Mouse (Mus musculus) kidney, postnatal 25 days (tissue): Measurements from ENCODE around the gene G3bp2.

Experiments used
- DNase-seq, 2 experiments: peaks; one replicate each; pipeline ENCODE4 v3.0.0; 2021; ENCODE audit warnings: mixed read lengths in 2 of 2

Gene G3bp2

DNA sequence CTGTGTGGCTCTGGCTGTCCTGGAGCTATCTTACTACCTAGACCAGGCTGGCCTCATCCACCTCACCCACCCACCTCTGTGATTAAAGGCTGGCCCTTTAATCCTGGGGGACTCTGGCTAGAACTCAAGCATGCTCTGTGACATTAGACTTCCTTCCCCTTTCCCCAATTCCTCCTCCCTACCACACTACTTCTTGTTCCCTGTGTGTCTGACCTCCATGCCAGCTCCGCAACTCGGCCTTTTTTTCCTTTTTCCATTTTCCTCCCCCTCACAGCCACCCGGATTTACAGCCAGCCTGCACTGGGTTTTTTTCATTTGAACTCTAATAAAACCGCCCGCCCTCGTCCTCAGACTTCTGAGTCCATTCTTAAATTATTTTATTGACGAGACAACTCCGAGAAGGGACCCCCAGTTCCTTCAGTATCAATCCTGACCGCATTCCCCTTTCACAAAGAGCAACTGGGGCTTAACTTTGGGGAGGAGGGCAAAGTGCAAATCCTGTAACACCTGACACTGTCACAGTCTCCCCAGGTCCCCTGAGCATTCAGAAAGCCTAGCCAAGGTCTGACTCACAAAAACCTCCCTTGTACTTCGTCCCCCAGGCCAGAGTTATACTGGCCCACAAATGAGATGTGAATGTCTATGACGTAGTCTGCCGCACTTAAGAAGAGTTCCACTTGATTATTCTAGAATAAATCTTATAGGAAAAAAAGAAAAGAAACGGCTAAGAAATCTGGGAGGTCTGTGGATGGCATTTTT lies 15.0 kb upstream of the G3bp2 start:
- DNase-seq = peak; percentile 41 to 73

DNA sequence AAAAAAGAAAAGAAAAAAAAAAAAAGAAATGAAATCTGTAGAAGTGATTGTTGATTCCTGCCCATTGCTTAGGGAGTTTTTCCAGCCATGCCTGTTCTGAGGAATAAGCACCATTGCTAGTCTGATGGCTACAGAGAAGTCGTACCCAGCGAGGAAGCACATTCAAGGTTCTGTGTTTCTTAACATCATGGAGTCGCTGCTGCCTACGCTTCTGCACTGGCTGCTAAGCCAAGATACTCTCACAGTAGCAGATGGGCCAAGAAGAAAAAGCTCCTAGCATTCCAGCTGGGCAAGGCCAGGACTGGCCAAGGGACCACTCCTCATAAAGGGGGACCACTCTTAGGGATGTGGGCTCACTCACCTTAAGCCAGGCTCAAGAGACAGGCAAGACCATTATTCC lies 14.3 kb upstream of the G3bp2 start:
- no peak for DNase-seq

DNA sequence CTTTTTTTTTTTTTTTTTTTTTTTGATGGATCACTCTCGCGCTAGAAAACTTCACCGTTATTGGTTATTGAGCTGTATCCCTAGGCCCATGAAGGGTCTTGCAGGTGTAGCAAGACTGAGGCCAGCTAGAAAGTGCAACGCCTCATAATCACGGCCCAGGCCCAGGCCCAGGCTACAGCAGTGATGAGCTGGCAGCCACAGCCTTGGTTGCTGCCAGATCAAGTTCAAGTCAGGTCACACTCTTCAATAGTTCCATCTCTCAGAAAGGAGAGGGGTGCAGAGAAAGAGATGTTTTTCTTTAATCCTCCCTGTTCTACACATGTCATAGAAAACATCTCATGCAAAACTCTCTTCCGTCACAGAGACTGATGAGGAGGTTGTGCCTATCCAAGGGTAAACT lies 13.3 kb upstream of the G3bp2 start:
- no peak for DNase-seq

DNA sequence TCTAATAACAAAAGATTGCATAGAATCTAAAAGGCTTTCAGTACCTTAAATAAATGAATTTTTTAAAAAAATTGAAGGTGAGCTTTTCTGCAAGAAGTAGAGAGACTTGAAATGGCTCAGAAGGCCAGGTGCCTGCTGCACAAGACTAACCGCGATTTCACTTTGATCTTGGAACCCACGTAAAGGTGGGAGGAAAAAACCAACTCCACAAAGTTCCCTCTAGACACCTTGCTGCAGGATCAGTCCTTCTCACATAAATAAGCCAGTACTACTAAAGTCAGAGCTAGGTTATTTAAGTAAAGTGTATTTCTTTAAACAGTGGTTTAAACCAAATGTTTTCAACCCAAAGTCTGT lies 10.5 kb upstream of the G3bp2 start:
- DNase-seq = no peak

DNA sequence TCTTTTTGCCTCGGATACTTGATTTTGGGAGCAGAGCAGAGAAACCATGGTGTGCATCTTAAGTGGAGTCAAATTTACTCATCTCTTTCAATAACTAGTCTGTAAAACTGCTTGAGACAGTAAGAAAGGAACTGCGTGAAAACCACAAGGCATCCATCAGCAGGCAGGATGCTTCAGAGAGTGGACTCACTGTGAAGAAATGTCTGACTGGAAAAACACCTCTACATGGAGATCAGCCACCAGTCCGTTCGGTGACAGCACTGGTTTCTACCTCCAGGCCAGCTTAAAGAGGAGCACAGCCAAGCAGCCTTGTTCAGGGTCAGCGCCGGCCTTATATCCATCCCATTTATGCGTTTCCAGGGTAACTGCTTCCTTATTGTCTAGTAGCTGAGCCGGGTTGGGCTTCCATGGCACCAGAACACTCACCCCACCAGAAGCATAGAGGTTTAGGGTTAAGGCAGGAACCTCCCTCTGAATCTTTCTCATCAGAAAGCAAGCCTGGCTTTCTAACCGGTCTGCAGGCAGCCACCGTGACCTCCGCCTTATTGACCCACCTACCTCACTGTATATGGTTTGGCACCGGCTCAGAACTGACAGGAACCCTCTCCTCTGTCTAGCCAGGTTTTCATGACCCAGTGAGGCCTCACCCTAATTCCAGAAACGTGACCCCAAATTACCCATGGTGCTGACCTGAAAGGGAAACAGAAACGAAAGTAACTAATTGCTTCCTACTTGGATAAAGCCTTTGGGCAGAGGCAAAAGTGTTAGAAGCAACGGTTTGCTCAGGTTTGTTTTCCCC lies 9.9 kb upstream of the G3bp2 start:
- no peak for DNase-seq

DNA sequence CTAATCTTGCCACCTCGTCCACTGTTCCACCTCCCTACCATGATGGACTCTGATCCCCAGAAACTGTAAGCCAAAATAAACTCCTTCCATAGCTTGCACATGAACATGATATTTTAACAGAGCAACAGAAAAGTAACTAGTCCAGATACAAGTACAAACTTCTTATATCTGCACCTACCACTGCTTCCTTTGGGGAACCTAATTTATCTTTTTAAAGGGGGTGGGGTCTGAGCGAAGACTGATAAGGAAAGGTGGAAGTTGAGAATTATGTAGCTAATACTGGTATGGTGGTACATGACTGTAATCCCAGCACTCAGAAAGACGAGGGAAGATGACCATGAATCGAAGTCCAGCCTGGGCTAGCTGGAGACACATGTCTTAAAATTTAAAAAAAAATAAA lies 4.0 kb upstream of the G3bp2 start:
- DNase-seq = no peak

DNA sequence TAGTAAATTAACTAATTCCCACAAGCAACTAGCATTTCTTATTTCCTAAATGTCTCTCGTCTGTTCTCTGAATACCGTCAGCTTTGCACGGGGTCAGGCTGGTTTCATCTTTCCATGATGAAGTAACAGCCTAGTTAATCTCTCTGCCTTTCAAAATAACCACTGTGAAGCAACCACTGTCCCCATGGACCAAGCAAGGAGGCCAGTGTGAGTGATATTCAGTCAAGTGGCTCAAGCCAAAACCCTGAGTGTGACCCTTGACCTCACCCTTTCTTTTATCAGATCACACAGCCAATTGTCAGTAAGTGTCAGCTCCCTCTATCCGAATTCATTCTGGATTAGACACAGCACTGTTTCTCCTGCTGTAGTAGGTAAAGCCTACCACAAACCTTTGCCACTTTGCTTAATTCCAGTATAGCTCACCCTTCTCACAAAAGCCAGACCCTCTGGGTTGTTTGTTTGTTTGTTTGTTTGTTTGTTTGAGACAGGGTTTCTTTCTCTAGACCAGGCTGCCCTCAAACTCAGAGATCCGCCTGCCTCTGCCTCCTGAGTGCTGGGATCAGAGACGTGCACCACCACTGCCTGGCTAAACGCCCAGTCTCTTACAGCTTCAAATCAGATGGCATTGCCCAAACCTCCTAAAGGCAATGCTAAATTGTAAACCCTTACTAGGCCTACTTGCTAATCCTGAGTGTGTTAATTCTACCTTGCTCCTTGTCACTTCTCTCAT lies 2.5 kb upstream of the G3bp2 start:
- no peak for DNase-seq

DNA sequence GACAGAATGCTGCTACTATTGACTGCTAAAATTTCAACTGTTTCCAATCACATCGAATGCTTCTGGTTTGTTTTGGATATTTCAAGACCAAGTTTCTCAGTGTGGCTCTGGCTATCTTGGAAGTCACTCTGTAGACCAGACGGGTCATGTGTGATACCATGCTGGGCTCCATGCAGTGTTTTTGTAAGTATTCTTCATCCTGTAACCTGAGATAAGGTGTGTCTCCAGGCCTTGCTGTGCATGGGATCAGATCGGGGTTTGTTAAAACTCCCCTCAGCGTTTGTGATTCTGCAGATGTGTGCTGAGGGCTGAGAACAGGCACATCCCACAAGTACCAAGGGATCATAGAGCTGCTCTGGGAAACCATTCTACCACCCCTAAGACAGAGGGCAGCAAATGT lies 1.7 kb upstream of the G3bp2 start:
- no peak for DNase-seq

DNA sequence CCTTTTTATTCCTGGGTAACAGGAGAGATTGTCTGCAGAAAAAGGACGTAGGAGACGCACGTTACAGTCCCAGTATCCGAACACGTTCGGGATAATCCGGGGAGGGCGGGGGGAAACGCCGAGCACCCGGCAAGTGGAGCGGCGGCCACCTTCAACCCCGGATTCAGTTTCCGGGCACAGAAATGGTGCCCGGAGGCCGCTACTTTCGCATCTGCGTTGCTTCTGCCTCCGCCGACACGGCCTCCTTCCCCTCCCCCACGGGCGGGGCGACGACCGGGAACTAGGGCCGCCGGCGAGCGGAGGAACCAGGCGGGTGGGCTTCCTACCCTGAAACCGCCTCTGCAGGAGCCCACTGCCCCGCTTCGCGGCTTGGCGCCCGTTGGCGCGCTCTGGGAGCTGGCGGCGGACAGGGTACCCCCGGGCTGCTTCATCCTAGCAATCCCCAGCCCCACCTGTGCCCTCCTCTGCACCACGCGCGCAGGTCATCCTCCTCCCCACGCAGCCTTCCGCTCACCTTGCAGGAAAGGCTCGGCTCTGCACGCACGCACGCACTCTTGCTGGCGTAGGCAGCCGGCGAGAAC lies 608 bp downstream of the G3bp2 start:
- DNase-seq = peak; percentile 72 to 84

DNA sequence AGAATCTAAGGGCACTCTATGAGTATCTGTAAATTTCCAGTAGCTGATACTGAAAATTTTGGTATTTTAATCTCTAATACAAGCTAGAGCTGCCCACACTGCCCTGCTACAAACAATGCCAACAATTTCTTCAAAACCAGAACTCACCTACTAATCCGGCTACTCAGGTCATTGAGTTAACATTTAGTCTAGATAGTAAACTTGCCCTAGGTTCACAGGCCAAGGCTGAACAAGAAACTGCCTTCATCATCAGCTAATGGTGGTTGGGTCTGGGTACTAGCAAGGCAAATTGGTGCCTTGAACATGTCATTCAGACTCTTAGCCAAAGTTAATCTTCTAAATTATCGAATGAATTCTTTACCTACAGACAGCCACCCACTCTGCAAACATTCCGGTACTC lies 2.2 kb downstream of the G3bp2 start:
- no peak for DNase-seq

DNA sequence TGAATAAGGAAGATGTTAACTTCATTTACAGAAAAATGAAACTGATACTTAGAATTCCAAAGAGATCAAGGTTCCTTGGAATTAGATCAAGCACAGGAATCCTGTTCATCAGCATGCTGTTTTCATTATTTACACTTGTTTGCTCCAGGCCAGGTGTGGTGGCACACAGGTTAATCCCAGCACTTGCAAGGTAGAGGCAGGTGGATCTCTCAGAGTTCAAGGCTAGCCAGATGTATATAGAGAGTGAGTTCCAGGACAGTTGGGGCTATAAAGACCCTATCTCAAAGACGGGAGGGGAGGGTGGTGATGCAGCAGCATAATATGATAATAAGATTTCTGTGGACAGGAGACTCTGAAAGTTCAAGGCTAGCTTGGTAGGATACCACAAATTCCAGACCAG lies 3.1 kb downstream of the G3bp2 start:
- DNase-seq = no peak

DNA sequence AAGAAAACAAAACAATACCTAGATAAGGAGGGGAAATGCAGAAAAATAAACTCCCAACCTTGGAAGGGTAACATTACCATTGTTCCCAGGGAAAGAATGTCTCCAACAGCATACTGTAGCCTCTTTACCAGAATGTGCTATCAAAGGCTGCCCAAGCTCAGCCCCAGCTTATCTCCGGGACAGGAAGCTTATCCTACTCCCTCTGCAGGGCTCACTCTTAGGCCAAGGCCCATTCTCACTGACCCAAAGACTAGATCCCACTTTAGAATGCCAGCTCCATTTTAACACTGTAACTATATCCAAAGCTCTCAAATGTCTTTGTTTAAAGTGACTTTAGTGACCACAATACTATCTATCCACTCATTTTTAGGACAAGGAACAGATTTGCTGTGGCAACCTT lies 4.2 kb downstream of the G3bp2 start:
- DNase-seq = no peak

DNA sequence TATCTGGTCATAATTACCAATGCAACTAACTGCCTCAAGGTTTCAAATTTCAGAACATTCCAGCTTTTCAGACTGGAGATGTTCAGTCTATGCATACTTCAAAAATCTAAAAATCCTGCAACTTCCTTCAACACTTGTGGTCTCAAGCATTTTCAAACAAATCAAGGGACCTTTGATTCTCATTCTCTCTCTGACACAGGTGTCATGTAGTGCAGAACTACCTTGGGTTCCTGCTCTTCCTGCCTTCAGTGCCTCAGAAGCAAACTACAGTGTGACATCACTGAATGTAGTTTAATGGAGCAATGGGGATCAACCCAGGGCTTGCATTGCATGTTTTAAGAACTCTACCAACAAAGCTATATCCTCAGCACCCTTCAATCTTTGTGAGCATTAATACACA lies 4.8 kb downstream of the G3bp2 start:
- no peak for DNase-seq

DNA sequence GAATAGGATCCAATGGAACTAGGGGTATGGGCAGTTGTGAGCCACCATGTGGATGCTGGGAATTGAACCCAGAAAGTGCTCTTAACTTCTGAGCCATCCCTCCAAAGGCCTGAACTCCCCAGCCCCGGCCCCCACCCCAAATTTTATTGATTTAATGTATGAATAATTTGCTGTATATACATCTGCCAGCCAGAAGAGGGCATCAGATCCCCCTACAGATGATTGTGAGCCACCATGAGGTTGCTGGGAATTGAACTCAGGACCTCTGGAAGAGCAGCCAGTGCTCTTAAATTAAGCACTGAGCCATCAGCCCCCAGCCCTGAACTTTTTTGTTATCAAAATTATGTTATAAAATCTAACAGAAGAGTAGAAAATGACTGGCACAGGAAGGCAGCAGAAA lies 7.2 kb downstream of the G3bp2 start:
- no peak for DNase-seq

DNA sequence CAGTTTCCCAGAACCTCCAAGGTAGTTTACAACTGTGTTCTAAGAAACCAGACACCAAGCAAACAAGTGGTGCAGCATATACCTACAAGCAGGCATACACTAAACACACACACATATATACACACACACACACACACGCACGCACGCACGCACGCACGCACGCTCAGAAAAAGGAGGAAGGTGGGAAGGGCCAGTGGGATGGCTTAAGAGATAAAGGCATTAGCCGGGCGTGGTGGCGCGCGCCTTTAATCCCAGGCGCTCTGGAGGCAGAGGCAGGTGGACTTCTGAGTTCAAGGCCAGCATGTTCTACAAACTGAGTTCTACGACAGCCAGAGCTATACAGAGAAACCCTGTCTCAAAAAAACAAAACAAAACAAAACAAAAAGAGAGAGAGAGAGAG lies 9.5 kb downstream of the G3bp2 start:
- no peak for DNase-seq

DNA sequence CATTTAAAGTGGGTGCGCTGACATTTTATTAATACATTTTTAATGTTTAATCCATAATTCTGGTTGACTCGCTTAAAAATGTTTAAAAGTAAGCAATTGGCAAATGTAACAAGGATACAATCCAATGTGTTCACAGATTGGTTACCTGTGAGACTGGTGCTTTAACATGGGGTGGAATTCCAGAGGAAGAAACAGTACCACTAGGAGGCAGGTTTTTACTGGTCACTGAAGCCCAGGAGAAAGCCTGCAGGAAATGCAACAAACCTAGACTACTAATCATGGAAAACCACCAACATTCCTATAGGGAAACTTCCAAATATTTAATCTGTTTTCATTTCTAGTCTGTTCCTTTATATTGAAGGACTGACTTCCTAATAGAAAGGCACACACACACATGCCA lies 20.3 kb downstream of the G3bp2 start:
- no peak for DNase-seq

DNA sequence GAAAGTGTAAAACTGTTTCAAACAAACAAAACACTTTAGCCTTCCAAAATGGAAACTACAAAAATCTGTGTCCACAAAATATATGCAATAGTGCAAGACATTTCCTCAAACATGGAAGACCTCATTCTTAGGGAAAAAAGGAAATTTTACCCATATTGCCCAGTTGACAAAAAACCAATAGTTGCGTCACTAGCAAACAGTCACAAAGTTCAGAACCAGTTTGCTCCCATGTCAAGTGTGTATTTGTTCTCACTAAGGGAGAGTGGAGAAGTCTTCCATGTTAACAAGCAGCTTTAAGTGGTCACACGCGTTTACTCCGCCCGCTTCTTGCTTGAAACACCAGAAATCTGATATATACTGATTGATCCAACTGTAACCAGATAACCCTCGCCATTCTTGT lies 30.7 kb downstream of the G3bp2 start:
- DNase-seq = no peak

DNA sequence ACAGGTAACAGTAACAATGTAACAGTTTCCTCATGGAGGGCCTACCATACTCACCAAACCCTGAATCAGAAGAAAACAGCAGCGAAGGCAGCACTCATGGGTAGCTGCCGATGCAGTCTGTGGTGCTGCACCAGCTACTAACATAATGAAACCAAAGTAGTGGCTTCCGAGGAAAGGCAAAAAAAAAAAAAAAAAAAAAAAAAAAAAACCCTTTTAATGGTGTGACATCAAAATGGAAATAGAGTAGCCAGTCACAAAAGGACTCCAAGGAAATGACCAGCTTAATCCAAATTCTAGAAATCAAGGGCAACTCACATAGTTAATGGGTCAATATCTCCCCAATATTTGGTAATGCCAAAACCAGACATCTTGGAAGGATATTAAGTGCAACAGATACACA lies 33.1 kb downstream of the G3bp2 start:
- DNase-seq = no peak

DNA sequence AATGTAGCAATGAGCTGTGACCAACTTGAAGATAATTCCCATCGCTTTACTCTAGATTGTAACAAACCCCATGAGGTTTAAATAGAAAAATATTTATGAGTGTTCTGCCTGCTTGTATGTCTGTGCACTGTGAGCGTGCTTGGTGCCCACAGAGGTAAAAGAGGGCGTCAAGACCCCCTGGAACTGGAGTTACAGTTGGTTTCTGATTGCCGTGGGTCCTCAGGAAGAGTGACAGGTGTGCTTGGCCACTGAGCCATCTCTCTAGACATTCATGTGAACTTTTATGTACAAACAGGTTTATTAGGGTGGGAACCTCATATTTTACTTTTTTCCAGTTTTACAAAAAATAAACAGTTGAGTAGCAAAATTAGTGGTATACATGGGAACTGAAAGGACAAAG lies 39.7 kb downstream of the G3bp2 start, which contains the start of gene Cdkl2:
Cdkl2 (minus strand) TSS at position 101 of the 400 bp plus-strand sequence.
- DNase-seq = no peak

DNA sequence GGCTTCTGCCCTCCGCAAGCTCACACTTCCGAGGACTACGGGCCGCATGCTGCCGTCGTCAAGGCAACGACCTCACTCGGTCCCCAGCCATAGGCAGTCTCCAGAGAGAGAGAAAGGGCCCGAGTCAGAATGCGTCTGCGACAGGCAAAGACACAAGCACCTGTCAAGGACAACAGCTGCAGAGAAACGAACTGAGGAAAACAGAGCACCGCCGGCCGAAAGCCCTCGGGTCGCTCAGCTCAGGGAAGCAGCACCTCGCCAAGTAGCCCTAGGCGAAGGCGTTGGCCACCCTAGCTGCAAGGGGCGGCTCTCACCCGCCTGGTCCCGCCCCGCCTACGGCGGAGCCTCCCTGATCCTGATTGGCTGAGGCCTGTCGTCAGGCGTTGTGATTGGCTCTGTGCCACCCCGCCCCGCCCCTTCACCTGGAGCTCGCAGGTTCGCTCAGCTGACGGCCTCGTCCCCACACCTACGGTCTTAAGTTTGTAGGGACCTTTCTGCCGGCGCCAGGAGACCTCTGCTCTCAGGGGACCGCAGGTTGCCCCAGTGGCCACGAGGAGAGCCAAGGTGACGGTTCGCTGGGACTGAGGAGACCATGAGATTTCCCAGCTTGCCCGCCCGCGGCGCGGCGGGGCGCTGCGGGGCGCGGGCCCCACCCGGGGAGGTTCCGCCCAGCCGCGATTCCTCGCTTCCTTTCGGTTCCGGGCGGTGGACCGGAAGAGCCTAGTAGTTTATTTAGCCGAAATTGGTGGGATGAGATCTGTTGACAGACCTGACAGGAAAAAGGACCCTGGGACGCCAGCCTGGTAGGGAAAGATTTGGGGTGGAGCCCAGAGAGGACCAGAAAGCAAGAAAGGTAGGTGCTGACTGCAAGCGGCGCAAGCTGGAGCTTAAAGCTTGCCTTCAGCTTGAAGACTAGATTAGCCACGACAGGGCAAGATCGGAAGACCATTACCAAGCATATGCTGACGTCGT lies 40.9 kb downstream of the G3bp2 start:
- peak; percentile 98 to 99 for DNase-seq

DNA sequence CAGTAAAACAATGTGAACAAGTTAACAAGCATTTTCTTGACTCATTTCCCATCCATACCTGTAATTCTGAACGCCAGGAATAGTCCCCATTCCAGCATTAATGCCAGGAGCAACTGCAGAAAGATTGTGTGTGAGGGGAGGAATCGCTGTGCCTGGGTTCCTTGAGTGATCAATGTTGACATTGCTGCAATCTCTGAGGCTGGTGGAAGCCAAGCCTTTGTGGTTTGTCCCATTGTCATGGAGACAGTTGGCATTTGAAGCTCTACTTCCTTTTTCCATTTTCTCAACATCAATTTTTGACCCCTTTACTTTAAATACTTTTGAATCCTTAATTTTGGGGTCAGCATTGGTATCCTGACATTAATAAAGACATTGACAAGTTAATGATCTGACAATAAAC lies 63.6 kb downstream of the G3bp2 start:
- no peak for DNase-seq

DNA sequence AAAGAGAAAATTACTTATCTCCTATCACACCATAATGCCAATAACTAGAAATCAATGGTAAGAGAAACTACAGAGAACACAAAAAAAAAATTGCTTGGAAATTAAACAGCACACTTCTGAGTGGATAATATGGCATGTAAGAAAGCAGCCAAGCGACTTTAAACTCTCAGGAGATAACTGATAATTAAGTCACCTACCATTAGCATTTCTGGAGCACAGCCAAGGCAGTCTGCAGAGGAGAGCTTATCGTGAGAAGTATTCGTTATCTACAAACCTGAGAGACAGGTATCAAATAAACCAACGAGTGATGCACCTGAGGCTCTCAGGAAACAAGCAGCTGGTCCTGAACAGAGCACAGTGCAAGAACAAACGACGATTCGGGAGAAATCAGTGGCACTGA lies 71.8 kb downstream of the G3bp2 start:
- DNase-seq = no peak
